Mouse (Mus musculus) neural tube, embryonic 12.5 days (tissue): ENCODE measurements at regions not wholly inside any gene's neighbourhood (a gene's known extent, or its start where the extent isn't known, plus 50 kb on each side); places are given as distances from the start of the nearest gene placed in this dataset.
A peak's percentile ranks its signal among the peaks of the same experiment; 100 is the strongest.

Experiments used
- ATAC-seq: fragments of 200-750 bp; cut with Nextera tagmentation; 2 replicates; pipeline ENCODE4 v1.8.0; 2017; ENCODE audit warnings: low read depth, mild to moderate bottlenecking, moderate TSS enrichment, moderate library complexity; ENCODE audit not compliant: low FRiP score
- H3K27ac ChIP-seq: fragments of 300-500 bp; sonication (generic); 2 replicates; pipeline ENCODE4 v1.5.1; 2016
- H3K27me3 ChIP-seq: fragments of 300-500 bp; sonication (generic); replicated peaks from 2 replicates; pipeline ENCODE4 v1.6.1; 2016; ENCODE audit warnings: mild to moderate bottlenecking
- H3K36me3 ChIP-seq: fragments of 300-500 bp; sonication (generic); 2 replicates; pipeline ENCODE4 v1.6.1; 2016; ENCODE audit warnings: mild to moderate bottlenecking
- H3K4me1 ChIP-seq: fragments of 300-500 bp; sonication (generic); 2 replicates; pipeline ENCODE4 v1.6.1; 2016
- H3K4me2 ChIP-seq: fragments of 300-500 bp; sonication (generic); replicated peaks from 2 replicates; pipeline ENCODE4 v1.6.1; 2016; ENCODE audit warnings: mild to moderate bottlenecking
- H3K4me3 ChIP-seq: fragments of 300-500 bp; sonication (generic); 2 replicates; pipeline ENCODE4 v1.5.1; 2016
- H3K9ac ChIP-seq: fragments of 300-500 bp; sonication (generic); 2 replicates; pipeline ENCODE4 v1.6.1; 2016; ENCODE audit warnings: mild to moderate bottlenecking
- H3K9me3 ChIP-seq: fragments of 300-500 bp; sonication (generic); 2 replicates; pipeline ENCODE4 v1.6.1; 2016; ENCODE audit warnings: mild to moderate bottlenecking
- WGBS: fragments of 180-500 bp; shearing (Covaris S2); methylation state at CpG from one replicate; pipeline ENCODE4 v1.1.7; 2016; 5-methylcytosine and 5-hydroxymethylcytosine counted together

DNA sequence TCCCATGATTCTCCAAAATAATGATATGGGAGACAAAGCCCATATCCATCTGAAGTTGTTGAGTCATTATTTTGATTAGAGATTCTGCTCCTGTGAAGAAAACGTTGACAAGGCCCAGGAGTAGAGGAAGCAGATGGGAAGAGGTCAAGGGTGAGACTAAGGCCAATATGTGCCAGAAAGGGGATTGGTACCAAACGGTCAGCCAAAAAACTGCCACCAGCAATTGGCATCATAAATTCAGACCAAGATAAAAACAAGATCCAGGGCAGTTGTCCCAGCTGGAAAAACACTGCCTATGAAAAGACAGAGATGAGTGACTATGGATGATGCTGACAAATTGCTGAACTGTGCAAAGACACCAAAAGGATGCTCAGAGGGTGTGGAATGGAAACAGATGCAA is 411.0 kb upstream of the Tusc1 start:
- ATAC-seq: no peak
- Histone ChIP-seq H3K4me2 (no peak overlapping the region), H3K9ac (no peak overlapping the region), H3K4me1 (no peaks in the 10 kb centered on the region), H3K4me3 (no peak overlapping the region), H3K36me3 (no peaks in the 10 kb centered on the region), H3K27me3 (no peaks in the 10 kb centered on the region), H3K9me3 (no peaks in the 10 kb centered on the region), H3K27ac (no peak overlapping the region)
- WGBS: 59% methylated on average over 2 of the region's 2 CpGs

DNA sequence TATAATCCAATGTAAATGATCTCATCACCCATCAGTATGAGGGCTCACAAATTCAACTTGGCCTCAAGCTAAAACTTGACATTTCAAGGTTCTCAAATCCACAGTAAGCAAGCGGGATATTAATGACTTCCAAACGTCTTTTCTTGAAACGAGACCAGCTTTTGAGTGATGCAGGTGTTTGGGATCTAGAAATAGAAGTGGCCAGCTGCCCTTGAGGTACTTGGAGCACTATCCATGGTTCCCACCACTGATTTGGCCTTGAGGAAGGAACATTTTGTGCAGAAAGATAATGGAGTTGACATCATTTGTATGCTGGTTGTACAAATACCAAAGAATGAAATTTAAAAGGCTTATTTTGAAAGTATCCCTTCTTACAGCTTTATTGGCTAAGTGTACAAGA is 378.4 kb upstream of the Tusc1 start:
- Histone ChIP-seq H3K4me3 (no peak overlapping the region), H3K36me3 (no peaks in the 10 kb centered on the region), H3K27me3 (no peaks in the 10 kb centered on the region), H3K9me3 (no peaks in the 10 kb centered on the region), H3K4me2 (no peak overlapping the region), H3K27ac (no peak overlapping the region), H3K4me1 (no peaks in the 10 kb centered on the region), H3K9ac (no peak overlapping the region)
- no peak for ATAC-seq
- 82% methylated on average over 3 of the region's 3 CpGs for WGBS

DNA sequence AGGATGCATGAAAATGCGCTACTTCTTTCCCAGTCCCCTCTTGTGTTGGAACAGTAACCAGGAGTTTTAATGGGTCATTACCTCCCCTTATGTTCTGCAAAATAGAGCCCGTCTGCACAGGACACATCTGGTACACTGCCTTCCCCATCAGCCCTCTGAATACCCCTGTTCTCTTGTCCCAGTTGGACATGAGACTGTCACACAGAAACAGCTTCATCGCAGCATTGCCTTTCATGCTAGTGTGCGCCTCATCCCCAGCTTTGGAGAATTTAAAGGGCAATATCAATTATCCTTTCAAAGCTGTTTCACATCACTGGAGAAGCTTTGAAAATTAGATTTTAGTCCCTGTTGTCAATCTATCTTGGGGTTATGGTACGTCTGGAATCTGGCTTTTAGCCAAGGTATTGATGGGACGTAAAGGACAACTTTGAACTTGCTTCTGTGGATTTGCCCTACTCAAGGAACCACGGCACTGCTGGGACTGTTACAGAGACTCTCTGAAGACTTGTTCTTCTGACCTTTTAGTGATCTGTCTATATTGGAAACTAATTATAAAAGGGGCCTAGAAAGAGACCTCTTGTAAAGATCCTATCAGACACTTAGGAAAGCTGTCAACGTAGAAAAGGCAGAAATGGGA is 341.2 kb upstream of the Tusc1 start:
- Histone ChIP-seq H3K4me1 (no peaks in the 10 kb centered on the region), H3K27ac (no peak overlapping the region), H3K4me3 (no peak overlapping the region), H3K9me3 (peaks cover 5% of the 10 kb centered on the region; the same call in 1 of the 2 replicates), H3K9ac (no peak overlapping the region), H3K4me2 (no peak overlapping the region), H3K36me3 (no peaks in the 10 kb centered on the region), H3K27me3 (no peaks in the 10 kb centered on the region)
- WGBS: 68% methylated on average over 8 of the region's 8 CpGs
- 0 out of 2 replicates have a peak, but pooled peaks have one; percentile 48 for ATAC-seq

DNA sequence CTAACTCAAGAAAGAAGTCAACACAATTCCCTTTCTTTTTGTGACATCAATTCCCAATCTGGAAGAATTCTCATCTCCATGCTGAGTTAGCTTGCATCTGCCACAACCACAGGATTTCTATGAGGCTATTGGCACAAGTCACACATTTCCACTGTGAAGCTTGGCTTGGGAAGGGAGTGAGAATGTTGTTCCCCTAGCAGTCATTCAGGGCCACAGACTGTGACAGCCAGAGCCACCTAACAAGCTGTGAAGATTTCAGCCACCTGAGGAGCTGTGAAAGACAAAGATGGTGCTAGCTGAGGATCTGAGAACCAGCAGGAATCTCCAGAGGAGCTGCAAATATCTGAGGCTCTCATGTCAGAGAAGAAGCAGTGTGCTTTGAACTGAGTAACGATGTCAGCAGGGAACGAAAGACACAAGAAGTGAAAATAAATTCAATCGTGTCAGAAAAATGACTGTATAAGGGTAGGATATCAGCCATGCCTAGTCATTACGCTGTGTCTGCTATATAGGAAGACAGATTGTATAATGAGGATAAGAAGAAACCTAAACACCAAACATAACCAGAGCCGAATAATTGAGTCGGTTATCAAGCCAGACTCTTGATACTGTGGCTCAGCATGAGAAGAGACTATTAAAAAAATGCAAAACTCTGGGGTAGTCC is 340.6 kb upstream of the Tusc1 start:
- ATAC-seq: no peak
- Histone ChIP-seq H3K4me3 (no peak overlapping the region), H3K4me1 (no peaks in the 10 kb centered on the region), H3K9me3 (peaks cover 5% of the 10 kb centered on the region; the same call in 1 of the 2 replicates), H3K9ac (no peak overlapping the region), H3K4me2 (no peak overlapping the region), H3K36me3 (no peaks in the 10 kb centered on the region), H3K27me3 (no peaks in the 10 kb centered on the region), H3K27ac (no peak overlapping the region)
- 69% methylated on average over 6 of the region's 6 CpGs for WGBS

GRCm38 (mm10) chr4:93669050-93669449 is 333.7 kb upstream of the Tusc1 start:
- no peak for ATAC-seq
- Histone ChIP-seq H3K4me2 (no peak overlapping the region), H3K4me1 (no peaks in the 10 kb centered on the region), H3K4me3 (no peak overlapping the region), H3K9me3 (peaks cover 5% of the 10 kb centered on the region; the same call in 1 of the 2 replicates), H3K9ac (no peak overlapping the region), H3K36me3 (no peaks in the 10 kb centered on the region), H3K27ac (no peak overlapping the region), H3K27me3 (no peaks in the 10 kb centered on the region)

- WGBS: 71% methylated on average over 1 of the region's 1 CpGs
- ATAC-seq: no peak
- H3K9ac ChIP-seq: no peak overlapping the region
- H3K36me3 ChIP-seq: no peaks in the 10 kb centered on the region
- H3K4me1 ChIP-seq: no peaks in the 10 kb centered on the region
- H3K9me3 ChIP-seq: no peaks in the 10 kb centered on the region
- H3K27ac ChIP-seq: no peak overlapping the region
- H3K4me3 ChIP-seq: no peak overlapping the region
- H3K4me2 ChIP-seq: no peak overlapping the region
- no peaks in the 10 kb centered on the region for H3K27me3 ChIP-seq
These were observed 329.0 kb upstream of the Tusc1 start for GRCm38 (mm10) chr4:93664293-93664692.

DNA sequence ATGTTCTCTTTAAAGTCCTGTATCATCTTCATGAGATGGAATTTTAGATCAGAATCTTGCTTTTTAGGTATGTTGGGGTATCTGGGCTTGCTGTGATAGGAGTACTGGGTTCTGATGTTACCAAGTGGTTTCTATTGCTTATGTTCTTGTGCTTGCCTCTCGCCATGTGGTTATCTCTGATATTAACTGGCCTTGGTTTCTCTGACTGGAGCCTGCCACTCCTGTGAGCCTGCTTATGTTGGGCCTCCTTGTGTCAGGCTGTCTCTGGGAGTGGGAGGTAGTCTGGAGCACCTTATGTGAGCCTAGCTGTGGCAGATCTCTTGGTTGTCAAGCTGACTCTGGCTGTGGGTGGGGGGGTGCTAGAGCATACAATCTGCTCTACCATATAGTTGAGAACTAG is 302.9 kb upstream of the Tusc1 start:
- 100% methylated on average over 1 of the region's 1 CpGs for WGBS
- Histone ChIP-seq H3K4me2 (no peak overlapping the region), H3K36me3 (no peaks in the 10 kb centered on the region), H3K9me3 (no peaks in the 10 kb centered on the region), H3K27me3 (no peaks in the 10 kb centered on the region), H3K27ac (no peak overlapping the region), H3K4me1 (no peaks in the 10 kb centered on the region), H3K9ac (no peak overlapping the region), H3K4me3 (no peak overlapping the region)
- ATAC-seq: no peak

- Histone ChIP-seq H3K27me3 (no peaks in the 10 kb centered on the region), H3K27ac (no peak overlapping the region), H3K4me2 (no peak overlapping the region), H3K9me3 (no peaks in the 10 kb centered on the region), H3K4me3 (no peak overlapping the region), H3K4me1 (no peaks in the 10 kb centered on the region), H3K9ac (no peak overlapping the region), H3K36me3 (no peaks in the 10 kb centered on the region)
- no peak for ATAC-seq
- WGBS: 93% methylated on average over 1 of the region's 1 CpGs
These were observed 263.2 kb upstream of the Tusc1 start for GRCm38 (mm10) chr4:93598474-93598873.

- WGBS: 91% methylated on average over 1 of the region's 1 CpGs
- Histone ChIP-seq H3K9me3 (no peaks in the 10 kb centered on the region), H3K36me3 (no peaks in the 10 kb centered on the region), H3K4me3 (no peak overlapping the region), H3K27ac (no peak overlapping the region), H3K4me1 (no peaks in the 10 kb centered on the region), H3K4me2 (no peak overlapping the region), H3K27me3 (no peaks in the 10 kb centered on the region), H3K9ac (no peak overlapping the region)
- ATAC-seq: no peak
These were observed 249.0 kb upstream of the Tusc1 start for GRCm38 (mm10) chr4:93584328-93584727.

GRCm38 (mm10) chr4:93583670-93584303 is 248.5 kb upstream of the Tusc1 start:
- WGBS: 85% methylated on average over 4 of the region's 4 CpGs
- Histone ChIP-seq H3K4me1 (no peaks in the 10 kb centered on the region), H3K4me3 (no peak overlapping the region), H3K27ac (no peak overlapping the region), H3K4me2 (no peak overlapping the region), H3K9ac (no peak overlapping the region), H3K9me3 (no peaks in the 10 kb centered on the region), H3K36me3 (no peaks in the 10 kb centered on the region), H3K27me3 (no peaks in the 10 kb centered on the region)
- ATAC-seq: no peak

DNA sequence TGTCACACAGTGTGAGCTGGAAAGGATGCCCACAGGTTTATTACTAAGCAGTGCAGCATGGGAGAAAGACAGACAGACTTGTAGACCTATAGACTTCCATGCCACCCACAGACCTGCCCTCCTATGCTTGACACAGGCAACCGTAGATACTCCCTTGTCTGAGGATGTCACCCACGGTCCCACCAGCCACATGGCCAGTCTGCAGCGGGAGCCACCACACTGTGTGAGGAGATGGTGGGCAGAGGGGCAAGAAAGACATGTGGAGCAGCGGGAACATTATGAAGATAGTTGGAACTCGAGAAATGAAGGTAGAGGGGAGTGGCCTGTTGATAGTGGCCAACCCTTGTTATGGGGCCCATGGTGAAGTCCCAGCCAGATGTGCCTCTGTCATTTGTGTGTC is 244.0 kb upstream of the Tusc1 start:
- Histone ChIP-seq H3K4me1 (no peaks in the 10 kb centered on the region), H3K4me2 (no peak overlapping the region), H3K9me3 (no peaks in the 10 kb centered on the region), H3K36me3 (no peaks in the 10 kb centered on the region), H3K9ac (no peak overlapping the region), H3K27me3 (no peaks in the 10 kb centered on the region), H3K27ac (no peak overlapping the region), H3K4me3 (no peak overlapping the region)
- no peak for ATAC-seq
- 88% methylated on average over 5 of the region's 5 CpGs for WGBS

GRCm38 (mm10) chr4:93567487-93568259 is 232.4 kb upstream of the Tusc1 start:
- WGBS: 82% methylated on average over 5 of the region's 5 CpGs

More at GRCm38 (mm10) chr4:93567487-93568259, 232.4 kb upstream of the Tusc1 start:
- H3K9me3 ChIP-seq: no peaks in the 10 kb centered on the region
- ATAC-seq: no peak
- H3K4me2 ChIP-seq: no peak overlapping the region
- H3K4me3 ChIP-seq: no peak overlapping the region
- no peak overlapping the region for H3K27ac ChIP-seq
- no peaks in the 10 kb centered on the region for H3K36me3 ChIP-seq
- H3K27me3 ChIP-seq: no peaks in the 10 kb centered on the region
- H3K4me1 ChIP-seq: no peaks in the 10 kb centered on the region
- no peak overlapping the region for H3K9ac ChIP-seq
